Mouse (Mus musculus) spleen, postnatal 36 days (tissue): ENCODE results near the gene Fer.

Experiments
- DNase-seq, 2 experiments: peaks; one replicate each; pipeline ENCODE4 v3.0.0; 2022; ENCODE audit warnings: low spot score in 2 of 2, mixed read lengths in 1 of 2

Fer gene

GRCm38 (mm10) chr17:64085493-64085892, 222.6 kb downstream of the Fer start:
- no peak for DNase-seq

- DNase-seq = no peak
Observed at GRCm38 (mm10) chr17:64086875-64087608, 224.2 kb downstream of the Fer start.

- no peak for DNase-seq
Observed at GRCm38 (mm10) chr17:64087871-64088270, 225.0 kb downstream of the Fer start.

DNA sequence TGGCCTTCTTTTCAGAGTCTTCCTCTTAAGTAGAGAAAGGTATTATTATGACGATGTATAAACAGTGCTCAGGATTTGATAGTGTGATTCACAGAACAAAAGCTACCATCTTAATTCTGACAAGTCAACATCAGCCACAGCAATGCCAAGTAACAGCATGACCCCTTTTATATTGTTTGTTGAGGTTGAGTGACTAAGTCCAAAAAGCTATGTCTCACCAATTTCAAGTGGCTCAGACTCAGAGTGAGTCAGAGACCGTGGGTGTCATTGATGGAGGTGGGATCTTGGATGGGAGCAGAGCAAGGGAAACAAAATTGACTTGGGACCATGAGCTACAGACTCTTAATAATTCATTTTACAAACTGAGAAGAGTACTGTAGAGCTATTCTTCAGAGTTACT, 230.9 kb downstream of the Fer start:
- no peak for DNase-seq

DNA sequence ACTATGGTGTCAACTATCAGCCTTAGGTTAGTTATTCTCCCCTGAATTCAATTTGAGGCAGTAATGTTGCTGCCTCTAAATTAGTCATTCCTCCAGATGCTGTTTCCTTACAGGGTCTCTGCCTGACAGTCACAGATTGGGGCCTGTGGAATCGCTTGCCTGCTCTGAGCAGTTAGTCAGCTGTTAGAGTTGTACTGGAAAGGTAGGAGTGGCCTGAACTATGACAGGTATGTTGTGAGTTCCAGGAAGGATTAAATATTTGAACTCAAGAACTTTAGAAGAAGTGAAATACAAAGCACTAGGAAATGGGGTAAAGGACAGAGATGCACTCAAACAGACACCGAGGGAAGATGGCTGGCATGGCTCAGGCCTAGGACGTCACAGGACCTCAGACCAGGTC, 233.9 kb downstream of the Fer start:
- DNase-seq = no peak

GRCm38 (mm10) chr17:64097788-64098359, 235.0 kb downstream of the Fer start:
- no peak for DNase-seq

GRCm38 (mm10) chr17:64099395-64100171, 236.7 kb downstream of the Fer start:
- DNase-seq = no peak

- DNase-seq = no peak
Observed at GRCm38 (mm10) chr17:64100172-64100510, 237.3 kb downstream of the Fer start.

DNA sequence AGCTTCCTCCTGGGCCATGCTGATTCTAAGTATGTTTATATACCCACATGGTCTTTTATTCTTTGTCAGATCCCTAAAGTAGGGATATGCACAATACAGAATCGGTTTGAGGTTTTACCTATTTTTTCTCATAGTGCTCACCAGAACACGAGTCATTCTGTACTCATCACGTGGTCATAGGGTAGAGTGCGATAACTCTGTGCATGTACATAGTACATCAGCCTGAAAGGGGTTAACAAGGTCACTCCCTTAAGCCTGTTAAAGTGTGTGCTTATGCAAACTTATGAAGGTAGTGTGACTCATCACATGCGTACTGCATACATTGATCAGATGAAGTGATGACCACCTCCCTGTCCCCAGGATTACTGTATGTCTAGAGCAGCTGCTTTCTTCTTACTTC, 245.9 kb downstream of the Fer start:
- no peak for DNase-seq

DNA sequence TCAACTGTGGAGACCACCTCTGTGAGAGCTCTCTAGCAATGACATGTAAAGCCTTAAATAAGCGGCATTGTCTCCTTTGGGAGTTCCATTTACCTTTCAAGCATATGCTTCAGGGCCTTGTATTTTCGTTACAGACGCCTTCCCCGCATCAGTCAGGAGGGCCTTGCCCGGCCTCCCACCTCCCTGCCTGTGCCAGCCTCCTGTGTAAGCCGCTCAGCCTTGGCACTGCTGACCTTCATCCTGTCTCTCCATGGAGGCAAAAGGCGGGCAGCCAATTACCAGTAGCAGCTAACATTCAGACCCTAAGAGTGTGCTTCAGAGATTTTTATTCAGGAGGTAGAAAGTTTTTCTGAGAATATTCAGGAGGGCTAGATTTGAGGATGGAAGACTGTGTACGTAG, 247.0 kb downstream of the Fer start:
- DNase-seq = no peak

DNA sequence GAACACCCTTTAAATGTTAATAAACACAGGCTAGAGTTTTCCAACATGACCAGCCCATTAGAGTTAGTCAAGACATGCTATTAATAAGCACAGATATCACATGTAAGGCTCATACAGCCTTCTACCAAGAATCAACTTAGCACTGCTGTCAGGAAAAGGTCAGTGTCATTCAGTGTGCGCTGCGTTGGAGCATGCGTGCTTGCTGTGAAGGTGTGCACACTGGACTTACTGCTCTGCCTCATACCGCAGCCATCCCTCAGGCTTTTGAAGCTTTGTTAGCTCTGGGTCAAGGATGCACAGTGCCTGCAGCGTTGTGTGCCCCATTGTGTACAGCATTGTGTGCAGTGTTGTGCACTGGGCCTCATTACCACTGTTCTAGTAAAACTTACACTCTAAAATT, 250.8 kb downstream of the Fer start:
- no peak for DNase-seq

- no peak for DNase-seq
Observed at GRCm38 (mm10) chr17:64116762-64117161, 253.9 kb downstream of the Fer start.

DNA sequence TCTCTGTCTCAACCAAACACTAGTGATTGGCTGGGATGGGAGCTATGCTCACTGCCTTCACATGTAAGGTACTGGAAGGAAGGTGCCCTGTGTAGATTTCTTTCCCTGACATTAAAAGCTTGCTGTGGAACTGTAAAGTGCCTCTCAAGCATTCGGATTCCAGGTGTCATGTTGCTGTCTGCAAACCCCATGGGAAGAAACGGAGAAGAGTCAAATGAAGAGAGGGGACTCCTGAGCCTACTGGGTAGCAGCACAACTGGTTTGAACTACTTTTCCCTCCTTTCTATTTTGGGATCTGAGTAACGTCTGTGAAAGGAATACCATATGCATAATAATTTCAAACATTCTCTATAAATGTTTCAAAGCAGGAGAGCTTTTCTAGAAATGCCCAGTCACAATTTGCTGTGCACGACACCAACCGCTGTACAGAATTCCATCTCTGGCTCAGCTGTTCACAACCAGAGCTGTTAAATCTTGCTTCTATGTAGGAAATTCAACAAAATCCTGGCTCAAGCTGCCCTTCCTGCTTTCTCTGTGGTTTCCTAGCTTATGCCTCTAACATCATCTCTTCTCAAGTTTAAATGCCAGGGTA, 256.9 kb downstream of the Fer start:
- no peak for DNase-seq

GRCm38 (mm10) chr17:64122556-64122955, 259.7 kb downstream of the Fer start:
- no peak for DNase-seq

DNA sequence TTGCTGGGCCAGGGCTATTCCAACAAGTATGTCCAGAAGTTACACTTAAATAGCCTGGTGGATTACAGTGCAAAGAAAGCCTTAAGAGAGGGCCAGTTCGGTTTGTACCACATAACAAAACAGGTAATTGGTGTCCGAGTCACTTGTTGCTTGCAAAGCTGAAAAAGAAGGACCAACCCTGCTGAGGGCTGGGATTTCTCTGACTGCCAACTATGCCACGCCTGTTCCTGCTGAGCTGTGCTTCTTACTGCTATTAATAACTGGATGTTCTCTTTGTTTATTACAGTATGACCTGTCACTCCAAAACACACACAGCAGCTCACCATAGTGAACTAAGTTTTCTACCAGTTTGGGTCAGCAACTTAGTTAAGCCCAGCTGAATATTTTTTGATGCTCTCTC, 260.9 kb downstream of the Fer start:
- no peak for DNase-seq

GRCm38 (mm10) chr17:64126904-64127303, 264.0 kb downstream of the Fer start:
- DNase-seq = no peak

GRCm38 (mm10) chr17:64129750-64130149, 266.9 kb downstream of the Fer start:
- DNase-seq = no peak

- DNase-seq = no peak
Observed at GRCm38 (mm10) chr17:64130356-64130755, 267.5 kb downstream of the Fer start.

GRCm38 (mm10) chr17:64132183-64132582, 269.3 kb downstream of the Fer start:
- no peak for DNase-seq

DNA sequence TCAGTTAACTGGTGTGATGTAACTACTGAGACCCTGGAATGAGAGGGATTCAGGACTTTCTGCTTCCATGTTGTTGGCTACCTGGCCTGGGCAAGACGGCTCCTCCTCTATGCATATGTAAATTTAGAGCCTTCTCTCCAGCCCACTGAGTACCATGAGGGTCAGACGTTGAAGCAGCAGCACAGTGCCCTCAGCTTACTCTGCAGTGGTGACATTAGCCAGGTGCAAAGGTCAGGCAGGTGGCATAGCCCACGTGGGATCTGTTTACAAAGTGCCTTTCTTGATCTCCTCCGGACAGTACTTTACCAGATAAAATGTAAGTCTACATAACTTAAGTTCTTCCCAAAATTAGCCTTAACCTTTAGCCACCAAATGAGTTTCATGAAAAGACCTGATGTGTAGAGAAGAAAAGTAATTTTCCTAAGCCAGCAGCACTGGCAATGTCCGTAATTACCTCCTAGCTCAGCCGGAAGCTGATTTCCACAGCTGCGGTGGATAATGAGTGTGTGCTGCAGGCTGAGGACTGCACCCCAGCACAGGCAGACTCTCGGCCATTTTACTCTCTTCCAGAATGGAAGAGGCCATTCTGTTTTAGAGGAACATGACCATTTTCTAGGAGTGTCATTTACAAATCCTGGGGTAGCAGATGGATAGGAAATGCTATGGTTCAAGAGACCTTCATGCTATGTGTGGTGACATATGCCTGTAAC, 273.2 kb downstream of the Fer start:
- no peak for DNase-seq

GRCm38 (mm10) chr17:64138036-64138717, 275.3 kb downstream of the Fer start:
- DNase-seq = no peak
